Mouse (Mus musculus) embryonic facial prominence, embryonic 12.5 days (tissue): ENCODE results near the gene Bphl. TPM values are rescaled to one million over a fixed set of nuclear protein-coding genes. Genes with fewer than 3 reads are reported as not detected.

Experiments used
- ATAC-seq: fragments of 200-750 bp; cut with Nextera tagmentation; 2 replicates; pipeline ENCODE4 v1.8.0; 2017; ENCODE audit not compliant: insufficient number of reproducible peaks, insufficient read depth, low FRiP score, low TSS enrichment
- H3K27ac ChIP-seq: fragments of 300-500 bp; sonication (generic); 2 replicates; pipeline ENCODE4 v1.5.1; 2016; ENCODE audit warnings: mild to moderate bottlenecking
- H3K27me3 ChIP-seq: fragments of 300-500 bp; sonication (generic); 2 replicates; pipeline ENCODE4 v1.6.1; 2016; ENCODE audit warnings: mild to moderate bottlenecking, moderate library complexity
- H3K36me3 ChIP-seq: fragments of 300-500 bp; sonication (generic); 2 replicates; pipeline ENCODE4 v1.6.1; 2016; ENCODE audit warnings: mild to moderate bottlenecking
- H3K4me1 ChIP-seq: fragments of 300-500 bp; sonication (generic); 2 replicates; pipeline ENCODE4 v1.6.1; 2016
- H3K4me2 ChIP-seq: fragments of 300-500 bp; sonication (generic); replicated peaks from 2 replicates; pipeline ENCODE4 v1.6.1; 2016; ENCODE audit warnings: mild to moderate bottlenecking, moderate library complexity
- H3K4me3 ChIP-seq: fragments of 300-500 bp; sonication (generic); 2 replicates; pipeline ENCODE4 v1.5.1; 2016; ENCODE audit warnings: mild to moderate bottlenecking
- H3K9ac ChIP-seq: fragments of 300-500 bp; sonication (generic); 2 replicates; pipeline ENCODE4 v1.6.1; 2016; ENCODE audit warnings: mild to moderate bottlenecking, moderate library complexity
- H3K9me3 ChIP-seq: fragments of 300-500 bp; sonication (generic); 2 replicates; pipeline ENCODE4 v1.6.1; 2016; ENCODE audit warnings: mild to moderate bottlenecking, moderate library complexity
- WGBS: fragments of 180-500 bp; shearing (Covaris S2); methylation state at CpG from one replicate; pipeline ENCODE4 v1.1.7; 2016; 5-methylcytosine and 5-hydroxymethylcytosine counted together
- polyA plus RNA-seq: library from polyadenylated mRNA; unstranded; fragments of >200 nt; fragmentation: Nextera tagmentation; extraction: Ambion mirVana; gene quantifications from 2 replicates; pipeline ENCODE4 v1.2.1, GENCODE M21; 2016

The Bphl gene
- polyA plus RNA-seq, 1 experiment from 2014 or later = 43.9 TPM

DNA sequence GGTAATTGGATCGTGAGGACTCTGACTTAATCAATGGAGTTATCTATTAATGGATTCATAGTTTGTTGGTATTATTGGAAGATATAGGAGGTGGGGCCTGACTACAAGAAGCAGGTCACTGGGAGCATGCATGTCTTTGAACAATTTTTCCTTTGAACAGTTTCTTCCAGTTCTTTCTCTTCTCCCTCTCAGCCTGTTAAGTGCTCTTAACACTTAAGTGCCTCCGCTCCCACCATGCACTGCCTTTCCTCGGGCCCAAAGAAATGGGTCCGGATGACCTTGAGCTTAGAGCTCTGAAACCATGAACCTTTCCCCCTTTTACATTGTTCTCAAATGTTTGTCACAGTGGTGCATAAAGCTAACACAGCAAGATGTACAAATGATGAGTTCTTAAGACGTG lies 671 bp upstream of the Bphl start:
- no peak for ATAC-seq
- WGBS = 80% methylated on average over 5 of the region's 5 CpGs
- Histone ChIP-seq H3K36me3 (peaks cover 10% of the 10 kb centered on the region), H3K4me3 (no peak overlapping the region), H3K4me2 (no peak overlapping the region), H3K27ac (no peak overlapping the region), H3K4me1 (peaks cover 14% of the 10 kb centered on the region), H3K9ac (no peak overlapping the region), H3K9me3 (no peaks in the 10 kb centered on the region), H3K27me3 (no peaks in the 10 kb centered on the region)

DNA sequence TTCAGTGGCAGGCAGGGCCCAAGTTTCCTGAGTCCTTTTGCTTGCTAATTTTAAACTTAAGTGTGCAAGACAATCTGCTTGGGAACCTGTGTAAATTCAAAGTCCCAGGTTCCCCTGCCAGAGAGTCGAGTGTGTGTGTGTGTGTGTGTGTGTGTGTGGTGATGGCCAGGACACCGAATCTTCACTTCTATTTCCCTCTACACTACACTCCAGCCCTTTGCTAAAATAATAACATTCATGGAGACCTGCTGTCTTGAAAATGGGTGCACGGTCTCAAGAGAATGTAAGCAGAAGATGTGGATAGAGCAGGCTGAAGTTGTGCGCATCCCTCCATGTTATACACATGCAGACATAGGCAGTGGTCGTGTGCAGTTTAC lies 647 bp downstream of the Bphl start:
- WGBS = 45% methylated on average over 5 of the region's 5 CpGs
- H3K36me3 ChIP-seq = peaks cover 10% of the 10 kb centered on the region
- no peaks in the 10 kb centered on the region for H3K9me3 ChIP-seq
- H3K4me2 ChIP-seq = peak overlapping the region; percentile 80
- H3K27ac ChIP-seq = peak overlapping the region; percentile 89
- peaks cover 14% of the 10 kb centered on the region for H3K4me1 ChIP-seq
- H3K9ac ChIP-seq = peak overlapping the region; percentile 85
- no peaks in the 10 kb centered on the region for H3K27me3 ChIP-seq
- ATAC-seq = no peak
- peak overlapping the region; percentile 72 for H3K4me3 ChIP-seq

DNA sequence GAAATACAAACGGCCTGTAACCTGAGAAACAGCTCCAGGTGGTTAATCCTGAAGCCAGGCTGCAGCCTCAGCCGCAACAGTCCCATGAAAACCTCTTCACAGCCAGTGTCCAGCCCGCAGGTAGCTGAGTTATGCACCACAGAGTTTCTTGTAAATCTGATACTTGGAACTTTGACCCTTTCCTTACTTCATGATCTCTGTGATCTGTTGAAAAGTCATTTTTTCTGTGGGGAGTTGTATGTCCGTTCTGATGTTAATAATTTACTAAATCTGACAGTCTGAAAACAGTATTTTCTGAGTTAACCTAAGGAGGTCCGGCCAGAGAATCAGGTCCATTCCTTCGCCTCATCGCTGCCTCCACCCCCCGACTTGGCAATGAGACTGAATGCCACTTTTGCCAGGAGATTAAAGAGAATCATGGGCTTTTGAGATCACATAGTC lies 1.5 kb downstream of the Bphl start:
- Histone ChIP-seq H3K9me3 (no peaks in the 10 kb centered on the region), H3K27me3 (no peaks in the 10 kb centered on the region), H3K36me3 (peaks cover 3% of the 10 kb centered on the region), H3K4me1 (peaks cover 14% of the 10 kb centered on the region), H3K27ac (no peak overlapping the region), H3K4me3 (peak overlapping the region; percentile 72; the same call in 1 of the 2 replicates), H3K4me2 (peak overlapping the region; percentile 80), H3K9ac (no peak overlapping the region; the same call in 1 of the 2 replicates)
- WGBS = 29% methylated on average over 8 of the region's 8 CpGs
- no peak for ATAC-seq

GRCm38 (mm10) chr13:34040091-34040490 lies 2.7 kb downstream of the Bphl start:
- no peak for ATAC-seq
- Histone ChIP-seq H3K9me3 (no peaks in the 10 kb centered on the region), H3K27ac (no peak overlapping the region), H3K4me1 (peaks cover 14% of the 10 kb centered on the region), H3K4me3 (no peak overlapping the region), H3K27me3 (no peaks in the 10 kb centered on the region), H3K9ac (no peak overlapping the region), H3K4me2 (no peak overlapping the region), H3K36me3 (no peaks in the 10 kb centered on the region)
- 92% methylated on average over 3 of the region's 3 CpGs for WGBS

DNA sequence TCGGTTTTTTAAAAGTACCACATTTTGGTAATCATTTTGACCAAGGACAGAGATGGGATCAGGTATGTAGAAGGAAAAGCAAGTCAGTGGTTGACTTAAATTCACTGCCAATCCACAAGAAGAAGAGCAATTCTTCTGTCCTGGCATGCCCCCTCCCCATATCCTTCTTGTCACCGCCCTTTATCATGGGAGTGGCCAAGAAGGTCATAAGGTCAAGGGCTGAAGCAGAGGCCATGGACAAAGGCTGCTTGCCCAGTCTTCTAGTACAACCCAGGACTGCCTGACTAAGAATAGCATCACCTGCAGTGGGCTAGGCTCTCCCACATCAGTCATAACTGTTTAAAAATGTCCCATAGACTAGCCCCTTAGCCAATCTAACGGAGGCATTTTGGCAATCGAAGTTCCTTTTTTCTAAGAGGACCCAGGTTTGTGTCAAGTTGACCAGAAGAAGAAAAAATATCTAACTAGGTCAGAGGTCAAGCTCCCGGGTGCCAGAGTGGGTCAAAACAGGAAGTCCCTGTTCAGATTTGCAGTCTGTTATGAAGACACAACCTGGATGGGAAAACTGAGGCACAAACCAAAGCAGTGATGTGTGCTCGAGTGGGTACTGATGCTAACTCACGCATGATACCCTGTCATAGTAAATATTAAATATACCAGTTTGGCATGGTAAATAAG lies 6.5 kb downstream of the Bphl start:
- peaks cover 3% of the 10 kb centered on the region; the same call in 1 of the 2 replicates for H3K4me1 ChIP-seq
- no peak for ATAC-seq
- H3K36me3 ChIP-seq = peaks cover 11% of the 10 kb centered on the region
- H3K27me3 ChIP-seq = no peaks in the 10 kb centered on the region
- no peak overlapping the region for H3K4me3 ChIP-seq
- no peak overlapping the region for H3K27ac ChIP-seq
- no peak overlapping the region for H3K9ac ChIP-seq
- H3K4me2 ChIP-seq = no peak overlapping the region
- H3K9me3 ChIP-seq = no peaks in the 10 kb centered on the region
- WGBS = 75% methylated on average over 7 of the region's 7 CpGs

DNA sequence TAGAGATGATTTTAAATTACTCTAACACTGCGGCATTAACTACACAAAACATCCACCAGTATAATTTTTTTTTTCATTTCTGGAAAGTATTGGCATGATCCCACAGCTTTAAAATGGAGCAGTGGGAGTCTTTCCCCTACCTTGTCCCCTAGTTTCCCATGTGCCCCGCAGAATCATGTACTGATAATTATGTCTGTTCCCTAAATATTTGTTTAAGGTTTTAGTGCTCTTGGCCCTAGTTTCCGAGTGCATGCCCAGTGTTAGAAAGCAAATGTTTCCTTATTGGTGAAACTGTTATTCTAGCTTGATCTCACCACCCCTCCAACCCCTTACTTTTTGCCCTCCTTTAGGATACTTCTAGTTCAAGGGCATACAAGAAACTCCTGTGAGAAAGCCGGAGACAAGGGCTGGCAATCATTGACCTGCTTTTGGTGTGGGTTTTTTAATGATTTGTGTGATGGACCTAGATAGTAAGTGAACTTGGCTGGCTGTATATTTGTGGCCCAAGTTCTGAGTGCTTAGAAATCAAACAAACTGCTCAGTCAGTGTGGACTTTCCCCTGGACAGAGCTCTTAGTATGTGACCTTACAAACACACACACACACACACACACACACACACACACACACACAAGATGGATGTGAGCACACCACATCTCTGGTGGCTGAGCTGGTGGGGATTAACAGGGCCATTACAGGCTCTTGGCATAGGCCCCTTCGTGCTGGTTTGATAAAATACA lies 8.3 kb downstream of the Bphl start:
- no peak for ATAC-seq
- no peak overlapping the region for H3K4me2 ChIP-seq

GRCm38 (mm10) chr13:34046421-34047012 lies 9.1 kb downstream of the Bphl start:
- no peaks in the 10 kb centered on the region for H3K4me1 ChIP-seq
- H3K9ac ChIP-seq = no peak overlapping the region
- no peak overlapping the region for H3K4me3 ChIP-seq
- no peaks in the 10 kb centered on the region for H3K27me3 ChIP-seq
- H3K4me2 ChIP-seq = no peak overlapping the region
- 41% methylated on average over 11 of the region's 11 CpGs for whole genome bisulfite sequencing
- no peaks in the 10 kb centered on the region for H3K9me3 ChIP-seq
- no peak overlapping the region for H3K27ac ChIP-seq
- H3K36me3 ChIP-seq = peaks cover 22% of the 10 kb centered on the region
- no peak for ATAC-seq

More for the DNA sequence above, 8.3 kb downstream of the Bphl start:
- H3K4me3 ChIP-seq = no peak overlapping the region
- H3K4me1 ChIP-seq = no peaks in the 10 kb centered on the region
- H3K36me3 ChIP-seq = peaks cover 22% of the 10 kb centered on the region
- 62% methylated on average over 5 of the region's 5 CpGs for WGBS
- H3K9me3 ChIP-seq = no peaks in the 10 kb centered on the region
- H3K27me3 ChIP-seq = no peaks in the 10 kb centered on the region
- no peak overlapping the region for H3K27ac ChIP-seq
- no peak overlapping the region for H3K9ac ChIP-seq

- H3K27me3 ChIP-seq = no peaks in the 10 kb centered on the region
- no peak overlapping the region for H3K4me3 ChIP-seq
- 86% methylated on average over 3 of the region's 3 CpGs for WGBS
- ATAC-seq = no peak
- H3K9me3 ChIP-seq = no peaks in the 10 kb centered on the region
- H3K9ac ChIP-seq = no peak overlapping the region
- no peak overlapping the region for H3K27ac ChIP-seq
- no peak overlapping the region for H3K4me2 ChIP-seq
- no peaks in the 10 kb centered on the region for H3K4me1 ChIP-seq
- peaks cover 27% of the 10 kb centered on the region for H3K36me3 ChIP-seq
Observed at GRCm38 (mm10) chr13:34047526-34047925, 10.1 kb downstream of the Bphl start.

DNA sequence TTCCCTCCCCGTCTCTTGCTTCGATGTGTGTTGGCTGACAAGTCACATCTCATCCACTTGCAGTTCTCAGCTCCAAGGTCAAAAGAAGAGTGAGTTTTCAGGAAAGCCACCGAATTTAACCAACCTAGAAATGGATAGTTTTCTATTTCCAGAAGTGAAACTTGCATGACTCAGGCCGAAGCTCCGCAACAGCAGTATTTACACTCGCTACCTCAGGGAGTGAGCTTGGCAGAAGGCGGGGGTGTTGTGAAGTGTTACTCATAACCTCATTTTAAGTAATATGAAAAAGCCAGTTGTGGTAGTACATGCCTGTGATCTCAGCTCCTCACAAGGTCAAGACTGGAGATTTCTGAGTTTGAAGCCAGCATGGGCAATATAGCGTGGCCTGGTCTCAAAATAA lies 13.1 kb downstream of the Bphl start:
- Histone ChIP-seq H3K4me1 (no peaks in the 10 kb centered on the region), H3K36me3 (peaks cover 47% of the 10 kb centered on the region), H3K4me2 (no peak overlapping the region), H3K4me3 (no peak overlapping the region), H3K27me3 (no peaks in the 10 kb centered on the region), H3K27ac (no peak overlapping the region), H3K9me3 (no peaks in the 10 kb centered on the region), H3K9ac (no peak overlapping the region)
- WGBS = 92% methylated on average over 8 of the region's 8 CpGs
- ATAC-seq = no peak

GRCm38 (mm10) chr13:34051692-34052091 lies 14.3 kb downstream of the Bphl start:
- 99% methylated on average over 3 of the region's 3 CpGs for WGBS
- Histone ChIP-seq H3K27ac (no peak overlapping the region), H3K4me3 (no peak overlapping the region), H3K9ac (no peak overlapping the region), H3K36me3 (peaks cover 54% of the 10 kb centered on the region), H3K4me2 (no peak overlapping the region), H3K9me3 (no peaks in the 10 kb centered on the region), H3K27me3 (no peaks in the 10 kb centered on the region), H3K4me1 (no peaks in the 10 kb centered on the region)
- ATAC-seq = no peak

- H3K36me3 ChIP-seq = peaks cover 47% of the 10 kb centered on the region
- 81% methylated on average over 13 of the region's 13 CpGs for WGBS
Observed at GRCm38 (mm10) chr13:34053673-34054282, 16.4 kb downstream of the Bphl start.

More at GRCm38 (mm10) chr13:34053673-34054282, 16.4 kb downstream of the Bphl start:
- H3K9me3 ChIP-seq = no peaks in the 10 kb centered on the region
- no peak overlapping the region for H3K9ac ChIP-seq
- ATAC-seq = no peak
- H3K4me3 ChIP-seq = no peak overlapping the region
- H3K4me2 ChIP-seq = no peak overlapping the region
- H3K27ac ChIP-seq = no peak overlapping the region
- H3K27me3 ChIP-seq = no peaks in the 10 kb centered on the region
- no peaks in the 10 kb centered on the region for H3K4me1 ChIP-seq
